Mouse (Mus musculus) heart, adult 2 months (tissue): ENCODE results near the gene Pter. TPM values are rescaled to one million over a fixed set of nuclear protein-coding genes. Genes with fewer than 3 reads are reported as not detected.
A peak's percentile ranks its signal among the peaks of the same experiment; 100 is the strongest.

ENCODE experiments used
- DNase-seq, 2 experiments: peaks; one replicate each; pipeline ENCODE4 v3.0.0; 2021
- H3K27ac ChIP-seq: fragments of 200-600 bp; 2 replicates; pipeline ENCODE4 v1.8.1; 2022
- H3K27me3 ChIP-seq: fragments of 200-500 bp; 2 replicates; pipeline ENCODE4 v1.6.1; 2012; ENCODE audit warnings: mild to moderate bottlenecking, low read length, inconsistent platforms, mixed read lengths; ENCODE audit not compliant: control insufficient read depth, insufficient read depth
- H3K36me3 ChIP-seq: fragments of 200-500 bp; 2 replicates; pipeline ENCODE4 v1.6.1; 2012; ENCODE audit warnings: low read length, inconsistent platforms; ENCODE audit not compliant: control insufficient read depth, insufficient read depth
- H3K4me1 ChIP-seq: fragments of 200-500 bp; 2 replicates; pipeline ENCODE4 v1.6.1; 2011; ENCODE audit warnings: low read length; ENCODE audit not compliant: control insufficient read depth, insufficient read depth
- H3K4me3 ChIP-seq: fragments of 200-600 bp; 2 replicates; pipeline ENCODE4 v1.8.1; 2022
- H3K79me2 ChIP-seq: fragments of 200-500 bp; replicated peaks from 2 replicates; pipeline ENCODE4 v1.6.1; 2012; ENCODE audit warnings: mild to moderate bottlenecking, inconsistent platforms, low read length, moderate library complexity, mixed read lengths; ENCODE audit not compliant: control insufficient read depth, insufficient read depth
- H3K9ac ChIP-seq: fragments of 200-500 bp; 2 replicates; pipeline ENCODE4 v1.6.1; 2012; ENCODE audit warnings: low read depth, mild to moderate bottlenecking, control low read depth, inconsistent platforms, low read length, mixed read lengths
- CTCF ChIP-seq: fragments of 200-600 bp; IDR thresholded peaks from 2 replicates; pipeline ENCODE4 v1.8.1; 2022; ENCODE audit warnings: antibody characterized with exemption, mild to moderate bottlenecking, moderate library complexity
- EP300 ChIP-seq: fragments of 200-500 bp; IDR thresholded peaks from 2 replicates; pipeline ENCODE4 v1.6.1; 2011; ENCODE audit warnings: low read depth, low read length, control low read depth; ENCODE audit not compliant: insufficient read depth
- POLR2A ChIP-seq: fragments of 200-500 bp; IDR thresholded peaks from 2 replicates; pipeline ENCODE4 v1.6.1; 2011; ENCODE audit warnings: mild to moderate bottlenecking, low read depth, low read length, control low read depth; ENCODE audit not compliant: insufficient read depth
- WGBS: fragments of 180-500 bp; shearing (Covaris S2); methylation state at CpG from one replicate; pipeline ENCODE4 v1.1.7; 2018; 5-methylcytosine and 5-hydroxymethylcytosine counted together
- intact Hi-C: fragments of 180-260 bp; cut with DNase I; formaldehyde crosslinking; loops from one replicate; pipeline ENCODE4 v1.15.1; 2025
- polyA plus RNA-seq: library from polyadenylated mRNA; depleted of rRNA; stranded (reverse); fragments of >200 nt; gene quantifications from 2 replicates; pipeline ENCODE4 v1.2.3, GENCODE M21; 2012
- total RNA-seq, 2 experiments: library from RNA; stranded (reverse); gene quantifications; 2 replicates each; pipeline ENCODE4 v1.2.3; 2021

The Pter gene
- total and polyA plus RNA-seq, 3 experiments: 4.1 to 7.5 (median 7.0) TPM

DNA sequence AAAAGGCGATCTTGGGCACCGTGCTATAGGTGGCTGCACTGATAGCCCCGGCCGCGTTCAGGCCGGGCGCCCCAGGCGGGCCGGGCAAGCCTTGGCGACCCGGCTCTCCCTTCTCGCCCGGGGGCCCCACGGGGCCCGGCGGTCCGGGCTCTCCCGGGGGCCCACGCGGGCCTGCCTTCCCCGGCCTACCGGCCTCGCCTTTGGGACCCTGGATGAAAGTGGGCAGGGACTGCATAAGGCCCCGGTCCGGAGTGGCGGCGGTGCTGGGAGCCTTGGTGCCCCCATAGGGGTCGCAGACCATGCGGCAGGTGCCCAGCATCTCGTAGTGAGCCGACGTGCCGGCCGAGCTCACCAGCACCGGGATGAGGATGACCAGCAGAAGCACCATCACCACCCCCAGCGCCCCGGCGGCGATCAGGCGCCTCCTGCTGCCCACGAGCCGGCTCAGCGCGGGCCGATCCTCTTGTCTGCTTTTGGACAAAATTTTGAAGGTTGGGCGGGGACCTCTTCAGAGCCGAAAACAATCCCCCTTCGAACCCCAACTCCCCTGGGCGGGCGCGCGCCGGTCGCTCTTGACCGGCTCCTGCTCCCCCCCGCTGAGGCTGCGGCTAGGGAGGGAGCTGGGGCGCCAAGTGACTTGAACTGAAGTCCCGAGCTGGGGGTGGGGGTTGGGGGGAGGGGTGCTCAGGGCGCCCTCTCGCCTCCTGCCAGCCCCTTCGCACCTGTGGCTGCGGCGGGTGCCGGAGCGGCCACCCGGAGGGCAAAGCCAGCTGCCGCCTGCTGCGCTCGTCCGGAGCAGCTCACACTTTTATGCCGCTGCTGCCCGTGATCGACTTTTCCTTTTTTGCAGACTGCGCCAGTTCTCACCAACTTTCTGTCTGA, 86.9 kb downstream of the Pter start:
- TF ChIP-seq CTCF (peak; percentile 53), POLR2A (no peak)
- peak overlapping the region; percentile 50 for H3K4me3 ChIP-seq
- H3K27ac ChIP-seq: no peak overlapping the region
- DNase-seq: peak; percentile 33 to 47
- H3K9ac ChIP-seq: no peak overlapping the region
- no peaks in the 10 kb centered on the region for H3K36me3 ChIP-seq
- no peaks in the 10 kb centered on the region for H3K79me2 ChIP-seq
- no peaks in the 10 kb centered on the region for H3K4me1 ChIP-seq
- intact Hi-C loops: no loop called here
- peaks cover 6% of the 10 kb centered on the region for H3K27me3 ChIP-seq
- under 1% methylated on average over 75 of the region's 75 CpGs for WGBS

DNA sequence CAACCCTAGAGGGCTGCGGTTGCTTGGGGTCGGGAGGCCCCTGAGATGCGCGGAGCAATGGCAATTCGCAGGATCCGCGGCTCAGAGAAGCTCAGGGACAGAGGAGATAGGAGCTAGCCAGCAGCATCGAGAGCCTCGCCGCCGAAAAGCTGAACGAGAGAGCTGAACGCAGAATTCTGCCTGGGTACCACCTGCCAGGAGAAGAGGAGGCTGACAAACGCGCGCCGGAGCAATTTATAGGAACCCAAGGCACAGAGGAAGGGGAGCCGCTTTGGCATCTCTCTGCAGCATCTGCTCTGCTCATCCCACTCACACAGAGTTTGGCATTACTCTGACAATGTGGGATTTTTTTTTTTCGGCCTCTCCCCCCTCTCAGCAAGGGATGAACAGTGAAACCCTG, 87.6 kb downstream of the Pter start, which contains the start of gene C1ql3:
C1ql3 (minus strand) TSS at position 335 of the 400 bp plus-strand sequence.
- intact Hi-C loops: no loop called here
- Histone ChIP-seq H3K4me3 (peak within 1 kb of the TSS; percentile 50), H3K36me3 (no peaks in the 10 kb centered on the region), H3K4me1 (no peaks in the 10 kb centered on the region), H3K79me2 (no peaks in the 10 kb centered on the region), H3K27ac (no peak within 1 kb of the TSS), H3K27me3 (peaks cover 6% of the 10 kb centered on the region), H3K9ac (no peak within 1 kb of the TSS)
- DNase-seq: peak in 1 of 2 experiments; percentile 16
- TF ChIP-seq CTCF: no peak
- no peak for TF ChIP-seq POLR2A
- TF ChIP-seq EP300: no peak
- WGBS: 4% methylated on average over 19 of the region's 19 CpGs

DNA sequence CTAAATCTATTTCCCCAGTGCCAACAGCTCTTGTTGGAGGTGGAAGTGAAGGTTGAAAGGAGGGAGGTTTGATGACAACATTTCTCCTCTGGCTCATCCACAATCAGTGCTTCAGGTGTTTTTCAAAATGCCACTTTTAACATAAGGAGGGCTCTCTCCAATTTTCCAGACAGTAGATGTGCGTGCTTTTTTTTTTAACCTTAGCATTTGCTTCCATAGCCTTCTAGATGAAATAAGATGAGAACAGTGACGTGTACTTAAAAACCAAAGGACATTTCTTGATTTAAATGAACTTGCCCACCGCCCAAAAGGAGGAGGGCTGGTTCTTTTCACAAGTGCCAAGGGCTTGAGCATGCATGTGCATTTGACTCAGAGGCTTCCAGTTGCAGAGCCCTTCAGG, 88.1 kb downstream of the Pter start:
- Histone ChIP-seq H3K27ac (no peak overlapping the region), H3K79me2 (no peaks in the 10 kb centered on the region), H3K4me1 (no peaks in the 10 kb centered on the region), H3K36me3 (no peaks in the 10 kb centered on the region), H3K27me3 (peaks cover 6% of the 10 kb centered on the region), H3K4me3 (no peak overlapping the region), H3K9ac (no peak overlapping the region)
- WGBS: 84% methylated on average over 3 of the region's 3 CpGs
- no peak for DNase-seq
- intact Hi-C loops: no loop called here
- TF ChIP-seq POLR2A (no peak), EP300 (no peak), CTCF (no peak)

DNA sequence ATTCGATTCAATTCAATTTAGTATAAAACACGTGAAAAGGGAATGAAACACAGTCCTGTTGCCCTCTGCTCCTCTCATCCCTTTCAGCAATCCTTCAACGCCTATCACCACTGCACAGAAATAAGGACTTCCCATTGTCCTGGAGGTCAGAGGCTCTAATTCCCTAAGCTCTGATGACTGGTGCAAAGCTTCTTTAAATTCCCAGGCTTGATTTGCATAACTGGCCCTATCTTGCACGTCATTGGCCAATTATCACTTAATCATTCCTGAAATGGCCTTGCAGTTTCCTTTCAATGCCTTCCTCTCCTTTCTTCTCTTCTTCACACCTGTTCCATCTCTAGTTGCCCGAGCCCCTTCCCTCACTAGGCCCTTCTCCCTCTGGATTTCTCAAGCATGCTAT, 94.5 kb downstream of the Pter start:
- Histone ChIP-seq H3K27ac (no peak overlapping the region), H3K79me2 (no peaks in the 10 kb centered on the region), H3K36me3 (no peaks in the 10 kb centered on the region), H3K4me1 (no peaks in the 10 kb centered on the region), H3K4me3 (no peak overlapping the region), H3K27me3 (no peaks in the 10 kb centered on the region), H3K9ac (no peak overlapping the region)
- intact Hi-C loops: no loop called here
- DNase-seq: no peak
- no peak for TF ChIP-seq CTCF
- no peak for TF ChIP-seq POLR2A
- no peak for TF ChIP-seq EP300
- WGBS: 52% methylated on average over 5 of the region's 5 CpGs

DNA sequence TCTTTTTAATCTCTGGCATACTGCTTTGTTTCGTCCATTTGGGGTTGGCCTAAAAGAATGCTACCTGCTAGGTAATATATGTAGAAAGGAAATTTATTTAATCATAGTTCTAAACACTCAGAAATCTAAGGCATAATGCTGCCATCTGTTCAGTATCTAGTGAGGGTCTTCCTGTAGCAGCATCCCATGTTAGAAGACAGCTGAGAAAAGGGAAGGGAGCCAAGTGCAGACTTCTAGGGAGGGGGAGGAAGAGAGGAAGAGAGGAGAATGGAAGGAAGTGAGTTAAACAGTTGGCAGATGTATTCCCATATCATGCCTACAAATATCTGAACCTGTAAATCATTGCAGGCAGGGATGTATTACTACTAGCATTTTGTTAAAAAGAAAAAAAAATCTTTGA, 95.0 kb downstream of the Pter start:
- Histone ChIP-seq H3K27ac (no peak overlapping the region), H3K4me1 (no peaks in the 10 kb centered on the region), H3K4me3 (no peak overlapping the region), H3K9ac (no peak overlapping the region), H3K27me3 (no peaks in the 10 kb centered on the region), H3K79me2 (no peaks in the 10 kb centered on the region), H3K36me3 (no peaks in the 10 kb centered on the region)
- TF ChIP-seq EP300 (no peak), CTCF (no peak), POLR2A (no peak)
- intact Hi-C loops: no loop called here
- DNase-seq: no peak
- 61% methylated on average over 1 of the region's 1 CpGs for WGBS

DNA sequence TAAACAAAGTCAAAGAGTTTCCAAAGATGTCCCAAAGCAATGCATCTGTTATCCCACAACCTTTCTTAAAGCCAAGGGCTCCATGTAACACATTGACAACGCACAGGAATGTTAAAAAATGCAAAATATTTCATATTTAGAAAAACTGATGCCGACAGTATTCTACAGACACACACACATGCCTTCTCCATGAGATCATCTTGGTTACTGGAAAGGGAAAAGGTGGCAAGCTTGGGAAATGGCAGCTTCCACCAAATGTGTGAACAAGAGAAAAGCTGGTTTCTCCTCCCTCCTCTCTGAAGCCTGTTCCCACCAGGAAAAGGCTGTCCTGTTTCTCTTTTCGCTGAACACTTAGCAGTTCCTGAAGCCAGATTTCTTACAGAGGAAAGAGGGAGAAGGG, 114.9 kb downstream of the Pter start:
- DNase-seq: no peak
- Histone ChIP-seq H3K27ac (no peak overlapping the region), H3K4me1 (no peaks in the 10 kb centered on the region), H3K4me3 (no peak overlapping the region), H3K36me3 (no peaks in the 10 kb centered on the region), H3K27me3 (no peaks in the 10 kb centered on the region), H3K9ac (no peak overlapping the region), H3K79me2 (no peaks in the 10 kb centered on the region)
- 32% methylated on average over 3 of the region's 3 CpGs for WGBS
- intact Hi-C loops: no loop called here
- TF ChIP-seq CTCF (no peak), POLR2A (no peak), EP300 (no peak)
